Mouse (Mus musculus): Measurements from ENCODE around the gene Scgb2b11. TPM values are rescaled to one million over a fixed set of nuclear protein-coding genes. Genes with fewer than 3 reads are reported as not detected.
"Not testable (repeated sequence)": the region's sequence is repeated elsewhere in the genome, so short reads cannot be mapped to it uniquely, and the experiment has no call there.

Gene Scgb2b11
- total RNA-seq (2014; rRNA removed; ENCODE audit: low replicate concordance): not detected in 2 replicates
- polyA plus RNA-seq (2015; fragmentation: Nextera tagmentation; extraction: Ambion mirVana): not detected in 2 replicates

DNA sequence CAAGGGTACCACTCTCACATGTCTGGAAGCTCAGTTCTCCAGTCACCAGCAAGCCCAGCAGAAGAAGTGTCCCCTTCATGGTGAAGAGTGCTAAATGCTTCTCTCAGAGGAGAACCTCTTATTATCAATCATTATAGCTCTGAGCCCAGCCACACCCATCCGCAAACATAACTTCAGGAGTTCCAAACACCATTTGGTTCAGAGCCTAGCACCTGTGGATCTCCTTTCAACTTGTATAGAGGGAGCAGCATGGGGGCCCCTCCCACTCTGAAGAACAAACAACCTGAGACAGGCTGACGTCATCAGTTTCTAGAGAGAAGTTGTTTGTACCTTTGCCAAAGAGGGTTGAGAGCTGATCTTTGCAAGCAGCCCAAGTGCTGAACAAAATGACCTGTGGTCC, at the start of gene Scgb2b11:
Gene Scgb2b11 (minus strand): TSS at position 101 of the 400 bp plus-strand sequence.
- not testable (repeated sequence) for H3K4me3 ChIP-seq (ENCODE audit: low read depth, low read length); H3K27ac ChIP-seq (ENCODE audit: low read depth); H3K9ac ChIP-seq (replicated peaks; ENCODE audit: low read depth, low read length); DNase-seq (ENCODE audit: low spot score); H3K4me2 ChIP-seq (ENCODE audit: low read depth, low read length); H3K27me3 ChIP-seq (ENCODE audit: control insufficient read depth, insufficient read depth, low read length); H3K9me3 ChIP-seq (replicated peaks; ENCODE audit: control insufficient read depth, low read length); H3K36me3 ChIP-seq (replicated peaks; ENCODE audit: control insufficient read depth, insufficient read depth, low read length); ATAC-seq (ENCODE audit: insufficient read depth, low read depth); H3K4me1 ChIP-seq (ENCODE audit: control insufficient read depth, insufficient read depth)
- WGBS: 61% methylated on average over 2 of the region's 2 CpGs

DNA sequence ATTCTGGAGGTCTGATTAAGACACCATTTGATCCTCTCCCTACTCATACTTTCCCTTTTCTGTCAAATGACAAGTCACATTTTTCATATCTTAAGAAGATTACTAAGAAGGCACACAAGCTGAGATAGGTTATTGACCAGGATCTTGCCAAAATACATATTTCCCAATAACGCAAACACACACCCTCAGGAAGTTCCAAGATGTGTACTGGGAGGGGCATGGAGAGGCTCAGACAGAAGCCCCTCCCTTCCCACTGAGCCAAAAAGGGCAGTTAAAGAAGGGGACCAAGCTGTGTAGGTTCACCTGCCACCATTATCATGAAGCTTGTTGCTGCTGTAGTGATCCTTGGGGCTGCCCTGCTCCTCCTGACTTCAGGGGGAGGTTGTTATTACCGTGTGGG, 11.6 kb upstream of the Scgb2b11 start, which contains the start of gene Scgb1b11:
Gene Scgb1b11 (plus strand): TSS at position 301 of the 400 bp plus-strand sequence.
- WGBS: no CpG with 5 or more reads among the region's 2 CpGs
- H3K4me3 ChIP-seq (ENCODE audit: low read depth, low read length); H3K36me3 ChIP-seq (replicated peaks; ENCODE audit: control insufficient read depth, insufficient read depth, low read length); H3K27ac ChIP-seq (ENCODE audit: low read depth); H3K4me1 ChIP-seq (ENCODE audit: control insufficient read depth, insufficient read depth); H3K9me3 ChIP-seq (replicated peaks; ENCODE audit: control insufficient read depth, low read length); DNase-seq (ENCODE audit: low spot score); H3K9ac ChIP-seq (replicated peaks; ENCODE audit: low read depth, low read length); ATAC-seq (ENCODE audit: insufficient read depth, low read depth); H3K4me2 ChIP-seq (ENCODE audit: low read depth, low read length); H3K27me3 ChIP-seq (ENCODE audit: control insufficient read depth, insufficient read depth, low read length): not testable (repeated sequence)

Other genes with a start within 250 kb of the Scgb2b11 start
- not detected in 2 replicates for gene Scgb1b10, start 110.3 kb downstream of the Scgb2b11 start, total RNA-seq (2014; rRNA removed; ENCODE audit: low replicate concordance)
- not detected in 2 replicates for gene Scgb1b10, start 110.3 kb downstream of the Scgb2b11 start, polyA plus RNA-seq (2015; fragmentation: Nextera tagmentation; extraction: Ambion mirVana)
- gene Scgb1b11, start 11.7 kb upstream of the Scgb2b11 start, total RNA-seq (2014; rRNA removed; ENCODE audit: low replicate concordance): not detected in 2 replicates
- gene Scgb1b11, start 11.7 kb upstream of the Scgb2b11 start, polyA plus RNA-seq (2015; fragmentation: Nextera tagmentation; extraction: Ambion mirVana): not detected in 2 replicates
- gene Scgb2b12, start 116.1 kb upstream of the Scgb2b11 start, total RNA-seq (2014; rRNA removed; ENCODE audit: low replicate concordance): not detected in 2 replicates
- gene Scgb2b12, start 116.1 kb upstream of the Scgb2b11 start, polyA plus RNA-seq (2015; fragmentation: Nextera tagmentation; extraction: Ambion mirVana): not detected in 2 replicates
- not detected in 2 replicates for gene Scgb1b12, start 123.0 kb upstream of the Scgb2b11 start, total RNA-seq (2014; rRNA removed; ENCODE audit: low replicate concordance)
- not detected in 2 replicates for gene Scgb1b12, start 123.0 kb upstream of the Scgb2b11 start, polyA plus RNA-seq (2015; fragmentation: Nextera tagmentation; extraction: Ambion mirVana)
- gene Scgb1b29, start 230.4 kb upstream of the Scgb2b11 start, total RNA-seq (2014; rRNA removed; ENCODE audit: low replicate concordance): not detected in 2 replicates
- gene Scgb1b29, start 230.4 kb upstream of the Scgb2b11 start, polyA plus RNA-seq (2015; fragmentation: Nextera tagmentation; extraction: Ambion mirVana): not detected in 2 replicates

Data from heart, postnatal 0 days (tissue).